Mouse (Mus musculus) limb, embryonic 13.5 days (tissue): ENCODE results near the gene Lyst. TPM values are rescaled to one million over a fixed set of nuclear protein-coding genes. Genes with fewer than 3 reads are reported as not detected.

Experiments
- ATAC-seq: fragments of 200-750 bp; cut with Nextera tagmentation; 2 replicates; pipeline ENCODE4 v1.8.0; 2017; ENCODE audit warnings: low read depth, moderate number of reproducible peaks, moderate TSS enrichment; ENCODE audit not compliant: low FRiP score
- H3K27ac ChIP-seq: fragments of 300-500 bp; sonication (generic); 2 replicates; pipeline ENCODE4 v1.5.1; 2015; ENCODE audit warnings: inconsistent platforms, mild to moderate bottlenecking, moderate library complexity
- H3K27me3 ChIP-seq: fragments of 300-500 bp; sonication (generic); 2 replicates; pipeline ENCODE4 v1.6.1; 2015; ENCODE audit warnings: mild to moderate bottlenecking, inconsistent platforms
- H3K36me3 ChIP-seq: fragments of 300-500 bp; sonication (generic); 2 replicates; pipeline ENCODE4 v1.6.1; 2015; ENCODE audit warnings: inconsistent platforms, mild to moderate bottlenecking, moderate library complexity
- H3K4me1 ChIP-seq: fragments of 300-500 bp; sonication (generic); 2 replicates; pipeline ENCODE4 v1.6.1; 2015; ENCODE audit warnings: inconsistent platforms
- H3K4me2 ChIP-seq: fragments of 300-500 bp; sonication (generic); replicated peaks from 2 replicates; pipeline ENCODE4 v1.6.1; 2015; ENCODE audit warnings: inconsistent platforms, mild to moderate bottlenecking, moderate library complexity
- H3K4me3 ChIP-seq: fragments of 300-500 bp; sonication (generic); 2 replicates; pipeline ENCODE4 v1.5.1; 2015; ENCODE audit warnings: moderate library complexity, mild to moderate bottlenecking, inconsistent platforms
- H3K9ac ChIP-seq: fragments of 300-500 bp; sonication (generic); 2 replicates; pipeline ENCODE4 v1.6.1; 2015; ENCODE audit warnings: mild to moderate bottlenecking, inconsistent platforms
- H3K9me3 ChIP-seq: fragments of 300-500 bp; sonication (generic); 2 replicates; pipeline ENCODE4 v1.6.1; 2016; ENCODE audit warnings: inconsistent platforms
- WGBS: fragments of 180-500 bp; shearing (Covaris S2); methylation state at CpG from one replicate; pipeline ENCODE4 v1.1.7; 2015; 5-methylcytosine and 5-hydroxymethylcytosine counted together
- polyA plus RNA-seq: library from polyadenylated mRNA; unstranded; fragments of >200 nt; fragmentation: Nextera tagmentation; extraction: Ambion mirVana; gene quantifications from 2 replicates; pipeline ENCODE4 v1.2.1, GENCODE M21; 2015

Lyst gene
- polyA plus RNA-seq, 1 experiment from 2014 or later, result 2.8 TPM

DNA sequence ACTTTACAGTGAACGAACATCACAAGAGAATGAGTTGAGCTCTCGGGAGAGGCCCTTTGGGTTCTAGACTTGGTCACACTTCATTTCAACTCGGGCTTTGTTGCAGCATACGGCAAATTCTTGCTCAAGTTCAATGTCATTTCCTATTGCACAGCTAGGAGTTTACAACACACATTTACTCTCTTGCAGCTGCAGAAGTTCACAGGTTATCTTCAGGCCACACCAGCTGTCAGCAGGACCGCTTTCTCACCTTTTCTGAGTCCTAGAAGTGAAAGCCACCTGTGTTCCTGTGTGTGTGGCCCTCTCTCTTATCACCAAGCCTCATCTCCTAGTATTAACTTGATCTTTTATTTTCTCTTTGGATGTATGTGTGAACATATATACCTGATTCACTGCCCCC, 31.3 kb upstream of the Lyst start:
- Histone ChIP-seq H3K27ac (no peak overlapping the region), H3K4me3 (no peak overlapping the region), H3K27me3 (no peaks in the 10 kb centered on the region), H3K9me3 (no peaks in the 10 kb centered on the region), H3K4me1 (no peaks in the 10 kb centered on the region), H3K9ac (no peak overlapping the region), H3K4me2 (no peak overlapping the region), H3K36me3 (no peaks in the 10 kb centered on the region)
- no peak for ATAC-seq
- WGBS, result 74% methylated on average over 5 of the region's 5 CpGs

DNA sequence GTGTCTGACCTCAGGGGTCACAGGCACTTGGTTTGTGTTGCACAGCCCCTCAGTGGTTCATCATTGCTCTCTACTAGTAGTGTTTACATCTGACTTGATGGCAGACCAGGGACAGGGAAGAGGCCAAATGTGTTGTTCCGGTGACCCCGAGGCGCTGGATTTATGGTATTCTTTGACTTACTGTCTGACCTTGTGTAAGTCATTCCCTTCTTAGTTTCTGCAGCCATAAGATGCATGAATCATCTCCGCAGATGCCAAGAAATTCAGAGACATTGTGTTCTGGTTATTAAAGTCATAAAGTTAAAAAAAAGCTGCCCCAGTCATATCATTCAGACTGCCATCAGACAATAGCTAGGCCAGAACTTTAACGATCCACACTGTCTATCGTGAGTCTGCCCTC, 27.6 kb upstream of the Lyst start:
- H3K9me3 ChIP-seq, result no peaks in the 10 kb centered on the region
- no peak overlapping the region for H3K27ac ChIP-seq
- H3K4me1 ChIP-seq, result no peaks in the 10 kb centered on the region
- H3K9ac ChIP-seq, result no peak overlapping the region
- 79% methylated on average over 6 of the region's 6 CpGs for WGBS
- no peaks in the 10 kb centered on the region for H3K27me3 ChIP-seq
- no peaks in the 10 kb centered on the region for H3K36me3 ChIP-seq
- ATAC-seq, result no peak
- no peak overlapping the region for H3K4me3 ChIP-seq
- H3K4me2 ChIP-seq, result no peak overlapping the region

DNA sequence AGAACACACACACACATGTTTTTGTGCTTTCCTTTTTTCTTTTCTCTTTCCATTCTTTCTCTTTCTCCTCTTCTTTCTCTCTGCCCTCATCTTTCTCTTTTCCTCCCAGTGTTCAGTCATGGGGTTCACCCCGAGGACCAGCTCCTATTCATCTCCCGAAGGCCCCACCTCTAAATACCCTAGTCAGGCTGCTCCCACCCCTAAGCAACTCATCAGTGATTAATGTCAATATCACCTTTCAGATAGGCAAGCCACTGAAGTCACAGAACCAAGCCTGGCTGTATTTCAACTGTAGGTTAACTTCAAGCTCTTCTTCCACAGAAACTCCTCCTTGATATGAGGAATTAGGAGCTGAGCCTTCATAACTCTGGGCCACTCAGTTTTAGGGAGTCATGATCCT, 26.1 kb upstream of the Lyst start:
- Histone ChIP-seq H3K4me3 (no peak overlapping the region), H3K4me1 (no peaks in the 10 kb centered on the region), H3K4me2 (no peak overlapping the region), H3K9ac (no peak overlapping the region), H3K9me3 (no peaks in the 10 kb centered on the region), H3K27ac (no peak overlapping the region), H3K27me3 (no peaks in the 10 kb centered on the region), H3K36me3 (no peaks in the 10 kb centered on the region)
- WGBS, result 53% methylated on average over 2 of the region's 2 CpGs
- ATAC-seq, result no peak

DNA sequence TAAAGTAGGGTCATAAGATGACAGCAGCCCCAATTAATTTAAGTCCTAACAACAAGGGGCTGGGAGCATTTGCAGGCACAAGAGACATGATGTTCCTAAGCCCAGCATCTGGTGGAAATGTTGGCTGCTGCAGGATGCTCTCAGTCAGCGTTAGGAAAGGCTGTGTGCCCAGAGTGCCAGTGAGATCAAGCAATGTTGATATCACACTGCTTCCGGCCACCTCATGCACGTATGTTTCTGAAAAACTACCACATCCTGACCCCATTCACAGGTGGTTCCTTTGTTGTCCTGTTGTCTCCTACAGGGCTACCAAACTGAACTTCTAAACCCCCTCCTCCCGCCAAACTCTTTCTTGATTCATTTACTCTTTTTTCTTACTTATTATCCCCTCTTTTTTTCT, 25.7 kb upstream of the Lyst start:
- H3K9ac ChIP-seq, result no peak overlapping the region
- H3K36me3 ChIP-seq, result no peaks in the 10 kb centered on the region
- no peaks in the 10 kb centered on the region for H3K27me3 ChIP-seq
- no peak overlapping the region for H3K4me3 ChIP-seq
- no peak overlapping the region for H3K4me2 ChIP-seq
- H3K4me1 ChIP-seq, result no peaks in the 10 kb centered on the region
- 73% methylated on average over 4 of the region's 4 CpGs for WGBS
- ATAC-seq, result no peak
- no peaks in the 10 kb centered on the region for H3K9me3 ChIP-seq
- H3K27ac ChIP-seq, result no peak overlapping the region

DNA sequence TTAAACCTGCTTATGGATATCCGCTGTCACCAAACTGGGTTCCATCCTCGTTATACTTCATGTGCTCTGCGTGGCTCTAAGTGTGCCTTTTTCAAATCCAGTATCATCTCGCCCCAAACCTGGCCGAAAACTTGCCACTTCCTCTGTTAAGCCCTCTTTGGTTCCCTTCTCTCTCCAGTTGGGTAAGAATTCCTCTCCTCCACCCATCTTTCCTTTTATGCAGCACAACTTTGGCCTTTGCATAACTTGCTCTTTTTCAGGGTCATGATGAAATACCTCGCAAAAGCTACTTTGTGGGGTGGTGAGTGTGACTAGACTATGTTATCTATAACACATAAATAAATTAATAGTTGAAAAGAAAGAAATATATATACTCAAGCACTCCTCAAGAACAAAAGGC, 22.6 kb upstream of the Lyst start:
- no peak overlapping the region for H3K9ac ChIP-seq
- H3K9me3 ChIP-seq, result no peaks in the 10 kb centered on the region
- no peaks in the 10 kb centered on the region for H3K27me3 ChIP-seq
- no peaks in the 10 kb centered on the region for H3K36me3 ChIP-seq
- no peak overlapping the region for H3K4me3 ChIP-seq
- H3K27ac ChIP-seq, result no peak overlapping the region
- no peak for ATAC-seq
- 92% methylated on average over 6 of the region's 6 CpGs for WGBS
- H3K4me1 ChIP-seq, result no peaks in the 10 kb centered on the region
- no peak overlapping the region for H3K4me2 ChIP-seq

DNA sequence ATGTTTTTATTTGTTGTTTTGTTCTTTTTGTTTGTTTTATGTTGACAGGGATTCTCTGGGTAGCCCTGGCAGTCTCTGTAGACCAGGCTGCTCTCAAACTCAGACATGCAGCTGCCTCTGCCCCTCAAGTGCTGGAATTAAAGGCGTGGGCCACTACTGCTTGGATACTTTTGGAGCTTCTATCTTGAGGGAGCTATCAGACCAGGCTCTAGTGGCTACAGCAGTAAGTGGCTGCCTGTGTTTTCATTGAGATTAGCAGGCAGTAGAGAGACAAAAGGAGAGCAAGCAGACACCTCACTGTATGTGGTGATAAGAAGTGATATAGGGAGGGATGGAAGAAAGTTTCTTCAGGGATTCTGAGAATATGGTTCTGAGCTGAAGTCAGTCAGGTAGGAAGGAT, 21.4 kb upstream of the Lyst start:
- WGBS, result 70% methylated on average over 1 of the region's 1 CpGs
- Histone ChIP-seq H3K27me3 (no peaks in the 10 kb centered on the region), H3K9me3 (no peaks in the 10 kb centered on the region), H3K4me1 (no peaks in the 10 kb centered on the region), H3K4me2 (no peak overlapping the region), H3K27ac (no peak overlapping the region), H3K4me3 (no peak overlapping the region), H3K36me3 (no peaks in the 10 kb centered on the region), H3K9ac (no peak overlapping the region)
- ATAC-seq, result no peak

DNA sequence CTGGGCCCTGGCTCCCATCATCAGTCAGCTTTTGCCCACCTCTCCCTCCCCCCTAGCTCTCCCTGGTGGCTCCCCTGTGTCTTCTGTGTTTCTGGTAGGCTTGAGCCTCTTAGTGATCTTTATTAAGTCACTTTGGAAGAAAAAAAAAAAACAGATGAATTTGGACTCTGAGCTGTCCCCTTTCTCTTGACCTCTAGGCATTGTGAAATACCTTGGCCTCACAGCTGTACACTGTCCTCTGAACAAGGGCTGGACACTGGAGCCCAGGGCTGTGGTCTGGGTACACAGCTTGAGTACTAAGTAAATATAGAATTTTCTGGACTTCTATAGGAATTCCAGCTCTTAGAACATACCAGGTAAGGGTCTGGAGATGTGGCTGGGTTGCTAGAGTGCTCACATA, 20.6 kb upstream of the Lyst start:
- Histone ChIP-seq H3K27ac (no peak overlapping the region), H3K36me3 (no peaks in the 10 kb centered on the region), H3K4me1 (no peaks in the 10 kb centered on the region), H3K9me3 (no peaks in the 10 kb centered on the region), H3K9ac (no peak overlapping the region), H3K27me3 (no peaks in the 10 kb centered on the region), H3K4me2 (no peak overlapping the region), H3K4me3 (no peak overlapping the region)
- no peak for ATAC-seq

DNA sequence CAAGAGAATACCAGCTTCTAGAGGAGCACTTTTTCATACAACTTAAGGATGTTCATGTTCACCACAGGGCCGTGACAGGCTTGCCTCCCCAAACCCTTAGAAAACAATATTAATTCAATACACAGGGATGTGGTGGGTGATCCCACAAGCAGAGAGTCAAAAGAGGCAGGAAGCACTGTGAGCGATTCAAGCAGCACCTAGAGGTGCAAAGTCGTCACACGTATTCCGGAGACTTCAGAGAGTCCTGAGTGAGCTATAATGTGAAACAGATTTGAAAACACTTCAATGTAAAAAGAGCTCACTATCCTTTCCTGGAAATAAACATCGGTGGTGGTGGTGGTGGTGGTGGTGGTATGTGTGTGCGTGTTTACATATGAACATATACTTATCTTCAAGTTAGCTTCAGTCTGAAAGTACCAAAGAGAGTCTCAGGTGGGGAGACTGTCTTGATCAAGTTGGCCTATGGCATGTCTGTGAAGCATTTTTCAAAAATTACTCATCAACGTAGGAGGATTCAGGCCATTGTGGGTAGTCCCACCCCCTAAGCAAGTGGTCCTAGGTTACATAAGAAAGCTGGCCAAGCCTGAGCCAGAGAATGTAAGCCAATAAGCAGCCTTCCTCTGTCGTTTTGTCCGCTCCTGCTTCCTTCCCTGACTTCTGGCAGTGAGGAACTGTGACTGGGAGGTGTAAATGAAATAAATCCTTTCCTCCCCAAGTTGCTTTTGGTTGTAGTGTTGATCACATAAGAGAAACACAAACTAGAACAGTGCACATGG, 17.9 kb upstream of the Lyst start:
- Histone ChIP-seq H3K4me3 (no peak overlapping the region), H3K36me3 (no peaks in the 10 kb centered on the region), H3K27me3 (no peaks in the 10 kb centered on the region), H3K27ac (no peak overlapping the region), H3K4me1 (peaks cover 6% of the 10 kb centered on the region; the same call in 1 of the 2 replicates), H3K9ac (no peak overlapping the region), H3K9me3 (no peaks in the 10 kb centered on the region), H3K4me2 (no peak overlapping the region)
- 64% methylated on average over 10 of the region's 10 CpGs for WGBS
- no peak for ATAC-seq

DNA sequence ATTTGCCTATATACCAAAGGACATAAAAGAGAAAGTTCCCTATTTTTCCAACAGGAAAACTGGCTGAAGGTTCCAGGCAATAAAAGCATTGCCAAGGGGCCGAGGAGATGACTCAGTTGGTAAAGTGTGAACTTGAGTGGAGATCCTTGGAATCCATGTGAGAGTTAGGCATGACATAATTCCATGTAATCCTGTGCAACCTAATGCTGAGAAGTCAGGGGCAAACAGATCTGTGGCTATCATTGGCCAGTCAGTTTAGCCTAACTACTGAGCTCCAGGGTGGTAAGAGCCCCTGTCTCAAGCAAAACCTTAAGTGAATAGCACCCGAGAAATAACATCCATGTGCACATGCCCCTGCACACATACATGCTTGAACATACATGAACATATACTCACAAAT, 17.3 kb upstream of the Lyst start:
- Histone ChIP-seq H3K27me3 (no peaks in the 10 kb centered on the region), H3K4me1 (peaks cover 6% of the 10 kb centered on the region; the same call in 1 of the 2 replicates), H3K36me3 (no peaks in the 10 kb centered on the region), H3K27ac (no peak overlapping the region), H3K9me3 (no peaks in the 10 kb centered on the region), H3K9ac (no peak overlapping the region), H3K4me3 (no peak overlapping the region), H3K4me2 (no peak overlapping the region)
- WGBS, result 75% methylated on average over 2 of the region's 2 CpGs
- ATAC-seq, result no peak

DNA sequence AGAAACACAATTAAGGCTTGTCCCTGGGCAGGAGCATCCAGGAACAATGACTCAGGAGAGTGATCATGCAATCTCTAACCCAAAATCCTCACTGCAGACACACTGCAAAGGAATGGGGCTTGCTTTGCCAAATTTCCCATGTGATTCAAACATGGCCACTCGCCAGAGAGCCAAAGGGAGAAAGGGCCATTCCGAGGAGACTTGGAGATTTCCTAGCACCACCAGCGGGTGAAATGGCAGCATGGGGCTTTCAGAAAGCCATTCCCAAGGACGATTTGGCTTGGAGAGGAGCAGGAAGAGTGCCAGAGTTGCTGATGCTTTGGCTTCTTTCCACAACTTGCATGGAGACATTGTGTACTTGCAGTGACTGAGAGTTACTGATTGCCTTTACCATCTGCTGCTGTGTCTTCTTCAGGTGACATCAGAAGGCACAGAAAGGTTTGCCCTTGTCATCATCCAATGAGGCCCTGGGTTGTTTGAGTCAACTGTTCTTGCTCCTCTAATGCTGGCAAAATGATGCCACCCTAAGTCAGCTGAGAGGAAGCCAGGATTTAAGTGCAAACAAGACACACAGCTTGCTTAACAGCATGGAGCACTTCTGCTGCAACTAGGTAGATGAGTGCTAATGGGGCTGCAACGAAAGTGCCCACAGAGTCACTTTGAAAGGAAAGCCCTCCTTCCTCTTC, 16.5 kb upstream of the Lyst start:
- H3K27me3 ChIP-seq, result no peaks in the 10 kb centered on the region
- H3K36me3 ChIP-seq, result no peaks in the 10 kb centered on the region
- H3K4me2 ChIP-seq, result no peak overlapping the region
- H3K9ac ChIP-seq, result no peak overlapping the region
- no peak overlapping the region for H3K4me3 ChIP-seq
- H3K27ac ChIP-seq, result no peak overlapping the region
- ATAC-seq, result no peak
- H3K9me3 ChIP-seq, result no peaks in the 10 kb centered on the region
- peaks cover 6% of the 10 kb centered on the region; the same call in 1 of the 2 replicates for H3K4me1 ChIP-seq
- WGBS, result 71% methylated on average over 5 of the region's 5 CpGs

DNA sequence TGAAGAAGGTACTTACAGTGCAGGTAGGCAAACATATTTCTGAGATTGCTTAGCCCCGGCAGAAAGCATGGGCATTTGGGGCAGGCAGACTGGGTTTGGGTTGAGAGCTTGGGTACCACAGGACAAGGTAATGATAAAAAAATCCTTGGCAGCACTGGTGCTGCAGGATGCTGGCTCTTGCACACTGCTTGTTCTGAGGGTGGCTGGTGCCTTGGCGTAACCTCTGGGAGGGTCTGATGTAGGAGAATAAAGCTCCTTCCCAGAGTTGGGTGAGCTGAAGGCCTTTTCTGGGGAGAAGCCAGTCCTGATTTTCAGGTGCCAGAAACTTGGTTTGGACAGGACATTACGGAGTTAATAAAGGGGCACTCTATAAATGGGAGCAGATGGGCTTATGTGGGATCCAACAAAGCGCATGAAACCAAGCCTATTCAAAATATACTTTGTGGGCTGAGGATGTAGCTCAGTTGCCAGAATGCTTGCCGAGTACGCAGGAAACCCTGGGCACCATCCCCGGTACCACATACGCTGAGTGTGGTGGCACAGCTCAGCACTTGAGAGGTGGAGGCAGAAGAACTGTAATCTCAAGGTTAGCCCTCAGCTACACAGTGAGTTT, 15.8 kb upstream of the Lyst start:
- WGBS, result 68% methylated on average over 8 of the region's 8 CpGs
- no peak for ATAC-seq

DNA sequence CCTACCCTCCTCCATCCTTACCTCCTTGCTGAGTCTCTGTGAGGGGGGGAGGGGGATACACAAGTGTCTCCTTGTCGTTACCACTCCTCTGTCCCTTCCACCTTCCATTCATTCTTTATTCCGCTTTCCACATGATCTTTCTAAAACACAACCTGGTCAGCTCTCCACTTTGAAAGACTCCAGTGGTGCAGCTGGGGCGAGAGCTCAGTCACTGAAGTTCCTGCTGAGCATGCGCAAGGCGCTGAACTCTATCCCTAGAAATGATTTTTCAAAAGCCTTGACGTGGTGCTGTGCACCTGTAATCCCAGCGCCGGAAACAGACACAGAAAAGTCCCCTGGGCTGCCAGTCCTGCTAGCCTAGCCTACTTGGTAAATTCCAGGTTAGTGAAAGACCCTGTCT, 15.1 kb upstream of the Lyst start:
- Histone ChIP-seq H3K36me3 (no peaks in the 10 kb centered on the region), H3K27me3 (no peaks in the 10 kb centered on the region), H3K4me1 (peaks cover 6% of the 10 kb centered on the region; the same call in 1 of the 2 replicates), H3K4me3 (no peak overlapping the region), H3K9ac (no peak overlapping the region), H3K9me3 (no peaks in the 10 kb centered on the region), H3K4me2 (no peak overlapping the region), H3K27ac (no peak overlapping the region)
- ATAC-seq, result no peak
- WGBS, result 79% methylated on average over 8 of the region's 8 CpGs

More for the DNA sequence above, 15.8 kb upstream of the Lyst start:
- peaks cover 6% of the 10 kb centered on the region; the same call in 1 of the 2 replicates for H3K4me1 ChIP-seq
- no peak overlapping the region for H3K27ac ChIP-seq
- H3K4me3 ChIP-seq, result no peak overlapping the region
- no peaks in the 10 kb centered on the region for H3K36me3 ChIP-seq
- no peaks in the 10 kb centered on the region for H3K9me3 ChIP-seq
- no peaks in the 10 kb centered on the region for H3K27me3 ChIP-seq
- H3K4me2 ChIP-seq, result no peak overlapping the region
- H3K9ac ChIP-seq, result no peak overlapping the region
